Mouse (Mus musculus) liver, adult 2 months (tissue): ENCODE results near the gene Btc. TPM values are rescaled to one million over a fixed set of nuclear protein-coding genes. Genes with fewer than 3 reads are reported as not detected.
A peak's percentile ranks its signal among the peaks of the same experiment; 100 is the strongest.

Experiments
- DNase-seq: peaks from one replicate; pipeline ENCODE4 v3.0.0-alpha.2; 2011; ENCODE audit warnings: low read depth, low spot score; ENCODE audit errors: extremely low read depth
- H3K27ac ChIP-seq: fragments of 200-500 bp; replicated peaks from 2 replicates; pipeline ENCODE4 v1.5.1; 2012; ENCODE audit warnings: low read depth, mild to moderate bottlenecking, control low read depth, inconsistent platforms, low read length; ENCODE audit not compliant: insufficient read depth
- H3K27me3 ChIP-seq: fragments of 200-500 bp; 2 replicates; pipeline ENCODE4 v1.6.1; 2012; ENCODE audit warnings: mild to moderate bottlenecking, moderate library complexity, low read length, inconsistent platforms; ENCODE audit not compliant: control insufficient read depth, insufficient read depth
- H3K36me3 ChIP-seq: fragments of 200-500 bp; 2 replicates; pipeline ENCODE4 v1.6.1; 2012; ENCODE audit warnings: low read length, inconsistent platforms; ENCODE audit not compliant: control insufficient read depth, insufficient read depth
- H3K4me1 ChIP-seq: fragments of 200-500 bp; 2 replicates; pipeline ENCODE4 v1.6.1; 2011; ENCODE audit warnings: low read length; ENCODE audit not compliant: control insufficient read depth, insufficient read depth
- H3K4me3 ChIP-seq: fragments of 200-500 bp; 2 replicates; pipeline ENCODE4 v1.5.1; 2011; ENCODE audit warnings: low read depth, mild to moderate bottlenecking, control low read depth, low read length, moderate library complexity; ENCODE audit not compliant: insufficient read depth
- H3K79me2 ChIP-seq: fragments of 200-500 bp; 2 replicates; pipeline ENCODE4 v1.6.1; 2012; ENCODE audit warnings: inconsistent platforms, mild to moderate bottlenecking, low read length, moderate library complexity; ENCODE audit not compliant: control insufficient read depth, insufficient read depth
- H3K9ac ChIP-seq: fragments of 200-500 bp; 2 replicates; pipeline ENCODE4 v1.6.1; 2012; ENCODE audit warnings: low read depth, mild to moderate bottlenecking, control low read depth, inconsistent platforms, low read length
- CTCF ChIP-seq: fragments of 200-500 bp; IDR thresholded peaks from 2 replicates; pipeline ENCODE4 v1.5.1; 2011; ENCODE audit warnings: low read depth, low read length, control low read depth
- POLR2A ChIP-seq: fragments of 200-500 bp; IDR thresholded peaks from 2 replicates; pipeline ENCODE4 v1.6.1; 2011; ENCODE audit warnings: low read length, control low read depth; ENCODE audit not compliant: insufficient read depth; ENCODE audit errors: extremely low read depth
- WGBS: fragments of 180-500 bp; shearing (Covaris S2); methylation state at CpG from one replicate; pipeline ENCODE4 v1.1.7; 2018; 5-methylcytosine and 5-hydroxymethylcytosine counted together
- polyA plus RNA-seq: library from polyadenylated mRNA; depleted of rRNA; stranded (reverse); fragments of >200 nt; gene quantifications from 2 replicates; pipeline ENCODE4 v1.2.3, GENCODE M21; 2012
- total RNA-seq: library from RNA; depleted of rRNA; stranded (reverse); fragments of >200 nt; gene quantifications from 2 replicates; pipeline ENCODE4 v1.2.3, GENCODE M21; 2014

The Btc gene
- total and polyA plus RNA-seq, 2 experiments = 0.49 to 2.7 TPM

- Histone ChIP-seq H3K4me1 (no peaks in the 10 kb centered on the region), H3K27me3 (no peaks in the 10 kb centered on the region), H3K4me3 (no peak overlapping the region), H3K79me2 (no peaks in the 10 kb centered on the region), H3K9ac (no peak overlapping the region), H3K27ac (no peak overlapping the region), H3K36me3 (no peaks in the 10 kb centered on the region)
- 89% methylated on average over 8 of the region's 8 CpGs for WGBS
- no peak for DNase-seq
- TF ChIP-seq CTCF = no peak
- no peak for TF ChIP-seq POLR2A
Measured at GRCm38 (mm10) chr5:91413814-91414213, 11.0 kb upstream of the Btc start.

- TF ChIP-seq CTCF (no peak), POLR2A (no peak)
- DNase-seq = no peak
- no peaks in the 10 kb centered on the region; the same call in 1 of the 2 replicates for H3K4me1 ChIP-seq
- H3K36me3 ChIP-seq = no peaks in the 10 kb centered on the region
- no peaks in the 10 kb centered on the region for H3K27me3 ChIP-seq
- no peak overlapping the region for H3K27ac ChIP-seq
- no peak overlapping the region for H3K4me3 ChIP-seq
- no peaks in the 10 kb centered on the region for H3K79me2 ChIP-seq
- 52% methylated on average over 5 of the region's 5 CpGs for WGBS
- no peak overlapping the region for H3K9ac ChIP-seq
Measured at GRCm38 (mm10) chr5:91404263-91404662, 1.5 kb upstream of the Btc start.

GRCm38 (mm10) chr5:91403281-91403680 lies 487 bp upstream of the Btc start:
- no peaks in the 10 kb centered on the region for H3K27me3 ChIP-seq
- H3K9ac ChIP-seq = no peak overlapping the region
- no peaks in the 10 kb centered on the region for H3K36me3 ChIP-seq
- no peaks in the 10 kb centered on the region; the same call in 1 of the 2 replicates for H3K4me1 ChIP-seq
- TF ChIP-seq CTCF = no peak
- no peak for TF ChIP-seq POLR2A
- H3K79me2 ChIP-seq = no peaks in the 10 kb centered on the region
- H3K4me3 ChIP-seq = no peak overlapping the region
- 26% methylated on average over 4 of the region's 4 CpGs for WGBS
- peak; percentile 69 for DNase-seq
- H3K27ac ChIP-seq = no peak overlapping the region

GRCm38 (mm10) chr5:91400493-91401096 lies 2.2 kb downstream of the Btc start:
- Histone ChIP-seq H3K4me3 (no peak overlapping the region), H3K79me2 (no peaks in the 10 kb centered on the region), H3K4me1 (no peaks in the 10 kb centered on the region; the same call in 1 of the 2 replicates), H3K9ac (no peak overlapping the region), H3K27ac (no peak overlapping the region), H3K36me3 (no peaks in the 10 kb centered on the region), H3K27me3 (no peaks in the 10 kb centered on the region)
- TF ChIP-seq POLR2A (no peak), CTCF (no peak)
- WGBS = 39% methylated on average over 2 of the region's 2 CpGs
- DNase-seq = no peak

GRCm38 (mm10) chr5:91375467-91375866 lies 27.3 kb downstream of the Btc start:
- Histone ChIP-seq H3K27ac (no peak overlapping the region), H3K79me2 (no peaks in the 10 kb centered on the region), H3K27me3 (no peaks in the 10 kb centered on the region), H3K36me3 (no peaks in the 10 kb centered on the region), H3K4me1 (peaks cover 2% of the 10 kb centered on the region; the same call in 1 of the 2 replicates), H3K4me3 (no peak overlapping the region), H3K9ac (no peak overlapping the region)
- DNase-seq = no peak
- WGBS = 72% methylated on average over 2 of the region's 2 CpGs
- TF ChIP-seq CTCF (no peak), POLR2A (no peak)

- no peak for DNase-seq
- Histone ChIP-seq H3K79me2 (no peaks in the 10 kb centered on the region), H3K4me3 (no peak overlapping the region), H3K36me3 (no peaks in the 10 kb centered on the region), H3K9ac (no peak overlapping the region), H3K27me3 (no peaks in the 10 kb centered on the region), H3K4me1 (peaks cover 2% of the 10 kb centered on the region; the same call in 1 of the 2 replicates), H3K27ac (no peak overlapping the region)
- WGBS = 96% methylated on average over 13 of the region's 13 CpGs
- TF ChIP-seq POLR2A (no peak), CTCF (no peak)
Measured at GRCm38 (mm10) chr5:91368061-91368565, 34.7 kb downstream of the Btc start.
